Mouse (Mus musculus) large intestine, adult 2 months (tissue): Measurements from ENCODE around the gene Kbtbd13. TPM values are rescaled to one million over a fixed set of nuclear protein-coding genes. Genes with fewer than 3 reads are reported as not detected.
"Not testable (repeated sequence)": the region's sequence is repeated elsewhere in the genome, so short reads cannot be mapped to it uniquely, and the experiment has no call there.

Experiments
- DNase-seq: peaks from one replicate; pipeline ENCODE4 v3.0.0-alpha.2; 2012; ENCODE audit warnings: low read depth, low spot score
- WGBS: fragments of 180-500 bp; shearing (Covaris S2); methylation state at CpG from one replicate; pipeline ENCODE4 v1.1.7; 2018; 5-methylcytosine and 5-hydroxymethylcytosine counted together
- polyA plus RNA-seq: library from polyadenylated mRNA; depleted of rRNA; stranded (reverse); fragments of >200 nt; gene quantifications from 2 replicates; pipeline ENCODE4 v1.2.3, GENCODE M21; 2012; rRNA removed

Kbtbd13 gene
- polyA plus RNA-seq, 1 experiment: 1.2 TPM

- 70% methylated on average over 1 of the region's 1 CpGs for WGBS
- no peak for DNase-seq
Measured at GRCm38 (mm10) chr9:65358956-65359480, 32.4 kb downstream of the Kbtbd13 start.

- WGBS: 92% methylated on average over 2 of the region's 2 CpGs
- DNase-seq: no peak
Measured at GRCm38 (mm10) chr9:65356971-65357370, 34.5 kb downstream of the Kbtbd13 start.

GRCm38 (mm10) chr9:65356561-65356960 lies 34.9 kb downstream of the Kbtbd13 start:
- 93% methylated on average over 7 of the region's 7 CpGs for WGBS
- DNase-seq: no peak

- no peak for DNase-seq
- whole genome bisulfite sequencing: 89% methylated on average over 5 of the region's 5 CpGs
Measured at GRCm38 (mm10) chr9:65353251-65353650, 38.2 kb downstream of the Kbtbd13 start.

GRCm38 (mm10) chr9:65347112-65347850 lies 44.2 kb downstream of the Kbtbd13 start:
- WGBS: 21% methylated on average over 8 of the region's 8 CpGs
- peak; percentile 13 for DNase-seq

- WGBS: under 1% methylated on average over 69 of the region's 77 CpGs
- no peak for DNase-seq
Measured at GRCm38 (mm10) chr9:65346476-65347111, 44.9 kb downstream of the Kbtbd13 start.

- 2% methylated on average over 57 of the region's 59 CpGs for WGBS
- DNase-seq: peak; percentile 94
Measured at GRCm38 (mm10) chr9:65345854-65346475, 45.5 kb downstream of the Kbtbd13 start, which contains the start of gene Pdcd7. TSS of gene Pdcd7 (plus strand) at chr9:65346104.

- WGBS: 66% methylated on average over 11 of the region's 11 CpGs
- not testable (repeated sequence) for DNase-seq
Measured at GRCm38 (mm10) chr9:65345439-65345838, 46.0 kb downstream of the Kbtbd13 start.

GRCm38 (mm10) chr9:65340414-65340813 lies 51.0 kb downstream of the Kbtbd13 start:
- no peak for DNase-seq
- 86% methylated on average over 2 of the region's 2 CpGs for WGBS

GRCm38 (mm10) chr9:65339146-65339545 lies 52.3 kb downstream of the Kbtbd13 start:
- WGBS: 88% methylated on average over 4 of the region's 4 CpGs

More at GRCm38 (mm10) chr9:65339146-65339545, 52.3 kb downstream of the Kbtbd13 start:
- no peak for DNase-seq

Other genes starting within 250 kb of the Kbtbd13 start
- gene Parp16, start 196.3 kb downstream of the Kbtbd13 start, polyA plus RNA-seq: 7.6 and 10.4 TPM in 2 replicates
- gene Cilp, start 126.5 kb downstream of the Kbtbd13 start, polyA plus RNA-seq: 5.1 and 5.5 TPM in 2 replicates
- 6.4 and 8.5 TPM in 2 replicates for gene Clpx, start 97.4 kb downstream of the Kbtbd13 start, polyA plus RNA-seq
- gene Pdcd7, start 45.5 kb downstream of the Kbtbd13 start, polyA plus RNA-seq: 7.3 and 8.1 TPM in 2 replicates
- 0.16 and 0.26 TPM in 2 replicates for gene Ubap1l, start 30.6 kb downstream of the Kbtbd13 start, polyA plus RNA-seq
- 1.8 and 2.1 TPM in 2 replicates for gene Rasl12, start 6.9 kb upstream of the Kbtbd13 start, polyA plus RNA-seq
- gene Slc51b, start 31.3 kb upstream of the Kbtbd13 start, polyA plus RNA-seq: 67.2 and 87.4 TPM in 2 replicates
- gene Mtfmt, start 44.1 kb upstream of the Kbtbd13 start, polyA plus RNA-seq: 13.6 and 17.6 TPM in 2 replicates
- 13.5 and 15.4 TPM in 2 replicates for gene Spg21, start 69.3 kb upstream of the Kbtbd13 start, polyA plus RNA-seq
- gene Ankdd1a, start 128.5 kb upstream of the Kbtbd13 start, polyA plus RNA-seq: 0.06 TPM in 1 of 2 replicates, not detected in the other
- 11.6 and 13.0 TPM in 2 replicates for gene Plekho2, start 188.4 kb upstream of the Kbtbd13 start, polyA plus RNA-seq
- 4.6 and 5.5 TPM in 2 replicates for gene Pif1, start 195.5 kb upstream of the Kbtbd13 start, polyA plus RNA-seq
- gene Rbpms2, start 238.0 kb upstream of the Kbtbd13 start, polyA plus RNA-seq: 23.4 and 27.7 TPM in 2 replicates